ENCODE assay signal across 22 mouse cellular contexts in genomic region chr7:99164873-99165410, GRCm38 (mm10). TPM values are rescaled to one million over a fixed set of nuclear protein-coding genes. Genes with fewer than 3 reads are reported as not detected.
A peak's percentile ranks its signal among the peaks of the same experiment; 100 is the strongest.
DNase-seq lines count a peak whose midpoint lies in the region; ATAC-seq and TF ChIP-seq lines count a peak whose summit lies in the region.
"Had no signal": no experiment of that assay in that cellular context is flagged by ENCODE, and none has a peak within 500 bp of the region (broad histone marks: within the 10 kb centered on the region; RNA-seq: fewer than 3 reads in every experiment).

No protein-coding gene starts in this region.

- ATAC-seq in forebrain, embryonic 15.5 days (replicated peaks), result no peak
- no peak for ATAC-seq in liver, postnatal 0 days
- no peak for ATAC-seq in liver, embryonic 12.5 days
- ATAC-seq in intestine, embryonic 16.5 days, result peak; percentile 14
- peak; percentile 62 for ATAC-seq in stomach, postnatal 0 days (ENCODE audit: low FRiP score, low TSS enrichment)
- ATAC-seq: inflammation-experienced regulatory T-cells, adult 6 months had no signal

- no peak for TF ChIP-seq CTCF in liver, postnatal 0 days (IDR thresholded peaks at IDR 0.05; ENCODE audit: low read depth)
- 0 out of 2 replicates have a peak, but pooled peaks have one; percentile 4 for TF ChIP-seq CTCF in stomach, postnatal 0 days (IDR thresholded peaks at IDR 0.05; ENCODE audit: low read depth)

- H3K4me1 ChIP-seq in forebrain, embryonic 10.5 days, result peaks cover 25% of the 10 kb centered on the region
- H3K4me1 ChIP-seq in forebrain, embryonic 15.5 days, result no peaks in the 10 kb centered on the region
- H3K4me1 ChIP-seq in liver, postnatal 0 days (ENCODE audit: insufficient read depth), result peaks cover 55% of the 10 kb centered on the region
- peaks cover 34% of the 10 kb centered on the region for H3K4me1 ChIP-seq in liver, embryonic 12.5 days
- peaks cover 69% of the 10 kb centered on the region for H3K4me1 ChIP-seq in intestine, embryonic 16.5 days (ENCODE audit: control insufficient read depth, insufficient read depth, low read length)
- H3K4me1 ChIP-seq in stomach, postnatal 0 days (replicated peaks; ENCODE audit: control insufficient read depth, insufficient read depth), result no peaks in the 10 kb centered on the region; the same call in 1 of the 2 replicates
- H3K4me1 ChIP-seq: neural tube, embryonic 15.5 days had no signal

- no peak for DNase-seq in forebrain, embryonic 10.5 days (ENCODE audit: extremely low spot score, low spot score)
- DNase-seq in liver, postnatal 0 days, result no peak
- DNase-seq in stomach, postnatal 0 days (ENCODE audit: low spot score), result peak; percentile 64
- no peak for DNase-seq in lung, adult 18-20 months
- DNase-seq in left cerebral cortex, adult 9 months (ENCODE audit: low spot score in 2 of 2), result no peak
- DNase-seq: adrenal gland, postnatal 36 days; cerebellum, adult 11 months; cerebellum, adult 9-11 months; heart, postnatal 4 days; kidney, postnatal 4 days; lung, adult 2 months; thymus, adult 2 months had no signal

- no peak for TF ChIP-seq EP300 in liver, postnatal 0 days (IDR thresholded peaks at IDR 0.05; ENCODE audit: low read depth)
- no peak for TF ChIP-seq EP300 in stomach, postnatal 0 days (optimal IDR thresholded peaks at IDR 0.05)

- H3K9me3 ChIP-seq in forebrain, embryonic 10.5 days, result no peaks in the 10 kb centered on the region
- H3K9me3 ChIP-seq in forebrain, embryonic 15.5 days, result no peaks in the 10 kb centered on the region
- no peaks in the 10 kb centered on the region for H3K9me3 ChIP-seq in liver, postnatal 0 days (ENCODE audit: low read length)
- H3K9me3 ChIP-seq in liver, embryonic 12.5 days (replicated peaks), result no peaks in the 10 kb centered on the region
- no peaks in the 10 kb centered on the region for H3K9me3 ChIP-seq in intestine, embryonic 16.5 days (ENCODE audit: control insufficient read depth, low read length)
- H3K9me3 ChIP-seq in stomach, postnatal 0 days (ENCODE audit: control insufficient read depth, low read length), result no peaks in the 10 kb centered on the region
- H3K9me3 ChIP-seq: forebrain, embryonic 12.5 days; kidney, embryonic 15.5 days; limb, embryonic 13.5 days; midbrain, embryonic 12.5 days; neural tube, embryonic 15.5 days had no signal

- H3K4me2 ChIP-seq in forebrain, embryonic 15.5 days (replicated peaks), result no peak overlapping the region
- no peak overlapping the region for H3K4me2 ChIP-seq in liver, postnatal 0 days (ENCODE audit: low read depth, low read length)
- H3K4me2 ChIP-seq in liver, embryonic 12.5 days, result no peak overlapping the region
- peak overlapping the region; percentile 8; the same call in 1 of the 2 replicates for H3K4me2 ChIP-seq in intestine, embryonic 16.5 days (ENCODE audit: low read depth, low read length)
- 0 out of 2 replicates have a peak overlapping the region, but pooled peaks have one; percentile 0 for H3K4me2 ChIP-seq in stomach, postnatal 0 days (replicated peaks; ENCODE audit: low read depth)
- H3K4me2 ChIP-seq: forebrain, embryonic 12.5 days; hindbrain, embryonic 14.5 days; kidney, embryonic 15.5 days; limb, embryonic 13.5 days; midbrain, embryonic 12.5 days; neural tube, embryonic 15.5 days had no signal

- no peak overlapping the region for H3K9ac ChIP-seq in forebrain, embryonic 15.5 days (replicated peaks)
- H3K9ac ChIP-seq in liver, postnatal 0 days (replicated peaks), result no peak overlapping the region
- H3K9ac ChIP-seq in liver, embryonic 12.5 days, result no peak overlapping the region
- peak overlapping the region; percentile 1; the same call in 1 of the 2 replicates for H3K9ac ChIP-seq in intestine, embryonic 16.5 days (ENCODE audit: low read depth, low read length)
- H3K9ac ChIP-seq in stomach, postnatal 0 days (ENCODE audit: low read length), result no peak overlapping the region
- H3K9ac ChIP-seq: forebrain, embryonic 12.5 days; hindbrain, embryonic 14.5 days; kidney, embryonic 15.5 days; limb, embryonic 13.5 days; midbrain, embryonic 12.5 days; neural tube, embryonic 15.5 days had no signal

- WGBS in forebrain, embryonic 10.5 days, result 85% methylated on average over 7 of the region's 7 CpGs
- 86% methylated on average over 7 of the region's 7 CpGs for WGBS in forebrain, embryonic 15.5 days
- WGBS in liver, postnatal 0 days (ENCODE audit: insufficient replicate concordance), result 69% methylated on average over 7 of the region's 7 CpGs
- 81% methylated on average over 7 of the region's 7 CpGs for WGBS in liver, embryonic 12.5 days (ENCODE audit: insufficient replicate concordance)
- 58% methylated on average over 7 of the region's 7 CpGs for WGBS in intestine, embryonic 16.5 days
- WGBS in stomach, postnatal 0 days, result 39% methylated on average over 7 of the region's 7 CpGs

- H3K27me3 ChIP-seq in forebrain, embryonic 10.5 days (ENCODE audit: poor library complexity, severe bottlenecking), result no peaks in the 10 kb centered on the region
- H3K27me3 ChIP-seq in forebrain, embryonic 15.5 days, result no peaks in the 10 kb centered on the region
- no peaks in the 10 kb centered on the region for H3K27me3 ChIP-seq in liver, postnatal 0 days (ENCODE audit: insufficient read depth, low read length)
- no peaks in the 10 kb centered on the region for H3K27me3 ChIP-seq in liver, embryonic 12.5 days (replicated peaks)
- H3K27me3 ChIP-seq in intestine, embryonic 16.5 days (replicated peaks; ENCODE audit: control insufficient read depth, insufficient read depth, low read length), result no peaks in the 10 kb centered on the region
- no peaks in the 10 kb centered on the region for H3K27me3 ChIP-seq in stomach, postnatal 0 days (ENCODE audit: control insufficient read depth, insufficient read depth, low read length)
- H3K27me3 ChIP-seq: forebrain, embryonic 12.5 days; kidney, embryonic 15.5 days; limb, embryonic 13.5 days; midbrain, embryonic 12.5 days; neural tube, embryonic 15.5 days had no signal

- H3K36me3 ChIP-seq in forebrain, embryonic 10.5 days (replicated peaks), result no peaks in the 10 kb centered on the region
- H3K36me3 ChIP-seq in forebrain, embryonic 15.5 days, result no peaks in the 10 kb centered on the region
- H3K36me3 ChIP-seq in liver, postnatal 0 days (replicated peaks; ENCODE audit: insufficient read depth, low read length), result peaks cover 28% of the 10 kb centered on the region
- H3K36me3 ChIP-seq in liver, embryonic 12.5 days, result peaks cover 15% of the 10 kb centered on the region; the same call in 1 of the 2 replicates
- H3K36me3 ChIP-seq in intestine, embryonic 16.5 days (ENCODE audit: control insufficient read depth, insufficient read depth, low read length), result no peaks in the 10 kb centered on the region; the same call in 1 of the 2 replicates
- H3K36me3 ChIP-seq in stomach, postnatal 0 days (ENCODE audit: control insufficient read depth, insufficient read depth, low read length), result no peaks in the 10 kb centered on the region
- H3K36me3 ChIP-seq: forebrain, embryonic 12.5 days; kidney, embryonic 15.5 days; limb, embryonic 13.5 days; midbrain, embryonic 12.5 days; neural tube, embryonic 15.5 days had no signal

- H3K27ac ChIP-seq in forebrain, embryonic 10.5 days, result 0 out of 2 replicates have a peak overlapping the region, but pooled peaks have one; percentile 20
- no peak overlapping the region for H3K27ac ChIP-seq in forebrain, embryonic 15.5 days (replicated peaks)
- 0 out of 2 replicates have a peak overlapping the region, but pooled peaks have one; percentile 30 for H3K27ac ChIP-seq in liver, postnatal 0 days (ENCODE audit: low read depth)
- no peak overlapping the region for H3K27ac ChIP-seq in liver, embryonic 12.5 days
- H3K27ac ChIP-seq in intestine, embryonic 16.5 days (ENCODE audit: low read length), result peak overlapping the region; percentile 89
- peak overlapping the region; percentile 87 for H3K27ac ChIP-seq in stomach, postnatal 0 days (replicated peaks)
- H3K27ac ChIP-seq: forebrain, embryonic 12.5 days; hindbrain, embryonic 14.5 days; kidney, embryonic 15.5 days; limb, embryonic 13.5 days; midbrain, embryonic 12.5 days; neural tube, embryonic 15.5 days had no signal

- no peak overlapping the region for H3K4me3 ChIP-seq in forebrain, embryonic 10.5 days
- H3K4me3 ChIP-seq in forebrain, embryonic 15.5 days, result no peak overlapping the region
- H3K4me3 ChIP-seq in liver, postnatal 0 days (ENCODE audit: low read depth, low read length), result no peak overlapping the region
- no peak overlapping the region for H3K4me3 ChIP-seq in liver, embryonic 12.5 days
- H3K4me3 ChIP-seq in intestine, embryonic 16.5 days (ENCODE audit: low read length), result no peak overlapping the region; the same call in 1 of the 2 replicates
- no peak overlapping the region for H3K4me3 ChIP-seq in stomach, postnatal 0 days (ENCODE audit: low read depth, low read length)
- H3K4me3 ChIP-seq: forebrain, embryonic 12.5 days; kidney, embryonic 15.5 days; limb, embryonic 13.5 days; midbrain, embryonic 12.5 days; neural tube, embryonic 15.5 days had no signal

RNA-seq across cellular contexts. Expression of gene Dgat2, which starts 17.6 kb away (rescaled TPM):
- 12.3 and 14.8 TPM in 2 replicates for polyA plus RNA-seq in forebrain, embryonic 10.5 days (2016; fragmentation: Nextera tagmentation; extraction: Ambion mirVana)
- polyA plus RNA-seq in forebrain, embryonic 15.5 days (2015; fragmentation: Nextera tagmentation; extraction: Ambion mirVana), result 14.9 and 15.1 TPM in 2 replicates
- 226 and 249 TPM in 2 replicates for polyA plus RNA-seq in liver, postnatal 0 days (2015; fragmentation: Nextera tagmentation; extraction: Ambion mirVana)
- 57.5 and 59.3 TPM in 2 replicates for polyA plus RNA-seq in liver, embryonic 12.5 days (2016; fragmentation: Nextera tagmentation; extraction: Ambion mirVana)
- 325 and 488 TPM in 2 replicates for polyA plus RNA-seq in intestine, embryonic 16.5 days (2015; fragmentation: Nextera tagmentation; extraction: Ambion mirVana)
- 307 and 320 TPM in 2 replicates for polyA plus RNA-seq in stomach, postnatal 0 days (2015; fragmentation: Nextera tagmentation; extraction: Ambion mirVana)

RNA-seq across cellular contexts. Expression of gene Uvrag, which starts 24.0 kb away (rescaled TPM):
- polyA plus RNA-seq in forebrain, embryonic 10.5 days (2016; fragmentation: Nextera tagmentation; extraction: Ambion mirVana), result 9.8 and 10.4 TPM in 2 replicates
- 17.2 and 17.3 TPM in 2 replicates for polyA plus RNA-seq in forebrain, embryonic 15.5 days (2015; fragmentation: Nextera tagmentation; extraction: Ambion mirVana)
- polyA plus RNA-seq in liver, postnatal 0 days (2015; fragmentation: Nextera tagmentation; extraction: Ambion mirVana), result 9.4 and 11.9 TPM in 2 replicates
- polyA plus RNA-seq in liver, embryonic 12.5 days (2016; fragmentation: Nextera tagmentation; extraction: Ambion mirVana), result 13.5 and 15.1 TPM in 2 replicates
- polyA plus RNA-seq in intestine, embryonic 16.5 days (2015; fragmentation: Nextera tagmentation; extraction: Ambion mirVana), result 17.4 and 18.3 TPM in 2 replicates
- 9.8 and 10.7 TPM in 2 replicates for polyA plus RNA-seq in stomach, postnatal 0 days (2015; fragmentation: Nextera tagmentation; extraction: Ambion mirVana)

Comparison
In these comparisons a context has a peak if more than half of its experiments do, and no peak if none do; other contexts are left out.
1. H3K27ac ChIP-seq: peak in forebrain, embryonic 10.5 days (single experiment), liver, postnatal 0 days (single experiment), intestine, embryonic 16.5 days (single experiment) and stomach, postnatal 0 days (single experiment); none in forebrain, embryonic 15.5 days (single experiment) and liver, embryonic 12.5 days (single experiment).
2. ATAC-seq: peak in intestine, embryonic 16.5 days (single experiment) and stomach, postnatal 0 days (single experiment); none in forebrain, embryonic 15.5 days (single experiment), liver, postnatal 0 days (single experiment) and liver, embryonic 12.5 days (single experiment).
3. H3K4me2 ChIP-seq: peak in intestine, embryonic 16.5 days (single experiment) and stomach, postnatal 0 days (single experiment); none in forebrain, embryonic 15.5 days (single experiment), liver, postnatal 0 days (single experiment) and liver, embryonic 12.5 days (single experiment).